Mouse (Mus musculus) heart, postnatal 36 days (tissue): Measurements from ENCODE around the gene Tmco4. TPM values are rescaled to one million over a fixed set of nuclear protein-coding genes. Genes with fewer than 3 reads are reported as not detected.

Source experiments
- DNase-seq, 2 experiments: peaks; one replicate each; pipeline ENCODE4 v3.0.0; 2021 to 2022
- intact Hi-C: fragments of 180-260 bp; cut with DNase I; formaldehyde crosslinking; loops from one replicate; pipeline ENCODE4 v1.15.1; 2025
- total RNA-seq, 2 experiments: library from RNA; stranded (reverse); gene quantifications; 2 replicates each; pipeline ENCODE4 v1.2.3; 2021

Tmco4 gene
- total RNA-seq, 2 experiments from 2014 or later = 8.4 to 10.0 TPM

DNA sequence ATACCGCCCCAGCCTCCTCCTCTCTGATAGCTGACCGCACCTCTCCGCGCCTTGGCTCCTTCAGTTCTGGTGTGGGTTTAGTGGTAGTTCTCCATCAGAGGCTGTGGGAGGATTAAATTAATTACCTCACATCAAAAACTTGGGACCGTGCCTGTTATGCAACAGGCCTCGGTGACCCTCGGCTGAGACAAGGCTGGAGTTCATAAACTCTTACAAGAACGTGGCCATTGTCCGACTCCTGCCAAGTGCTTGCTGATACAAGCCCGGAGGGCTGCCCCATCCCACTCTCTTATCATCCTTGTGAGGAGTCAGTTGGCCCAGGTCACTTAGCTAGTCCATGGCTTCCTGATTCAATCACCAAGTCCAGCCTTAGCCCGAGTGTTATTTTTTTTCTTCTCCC, 40.6 kb downstream of the Tmco4 start:
- DNase-seq = no peak

GRCm38 (mm10) chr4:139014793-139015192, 42.1 kb downstream of the Tmco4 start:
- intact Hi-C loops = no loop called here
- no peak for DNase-seq

More for the DNA sequence above, 40.6 kb downstream of the Tmco4 start:
- intact Hi-C loops = no loop called here

- no peak for DNase-seq
- intact Hi-C loops = no loop called here
Observed at GRCm38 (mm10) chr4:139018388-139018787, 45.7 kb downstream of the Tmco4 start.

DNA sequence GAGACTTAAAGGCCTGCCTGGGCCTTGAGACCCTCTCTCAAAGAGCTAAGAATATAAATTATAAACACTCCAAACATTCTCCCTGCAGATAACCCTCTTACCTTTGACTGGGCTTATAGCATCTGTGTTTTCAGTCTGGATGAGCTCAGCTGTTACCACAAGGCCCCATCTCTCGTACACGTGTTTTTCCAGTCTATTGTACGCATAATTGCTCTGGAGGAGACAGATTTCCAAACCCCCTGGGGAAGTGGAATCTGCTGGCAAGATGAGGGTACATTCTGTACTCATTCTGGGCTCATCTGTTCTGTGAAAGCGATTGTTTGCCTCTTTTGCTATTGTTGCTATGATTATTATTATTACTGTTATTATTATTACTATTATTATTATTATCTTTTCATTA, 46.3 kb downstream of the Tmco4 start:
- DNase-seq = no peak
- intact Hi-C loops = no loop called here

DNA sequence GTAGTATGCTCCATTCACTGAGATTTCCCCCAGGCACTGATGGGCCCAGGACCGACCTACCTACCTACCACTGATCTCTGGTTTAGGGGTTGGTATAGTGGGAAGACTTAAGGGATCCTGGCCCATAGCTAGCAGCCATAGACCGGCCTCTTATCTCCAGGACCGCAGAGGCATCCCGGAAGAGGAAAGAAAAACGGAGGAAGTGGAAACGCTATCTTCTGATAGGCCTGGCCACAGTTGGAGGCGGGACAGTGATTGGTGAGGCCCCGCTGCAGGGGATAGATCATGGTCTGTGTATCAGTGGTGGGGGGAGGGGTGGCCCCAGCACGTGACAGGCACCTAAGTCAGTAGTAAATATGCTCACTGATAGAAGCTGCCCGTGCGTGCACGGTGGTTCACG, 46.7 kb downstream of the Tmco4 start:
- DNase-seq = no peak
- intact Hi-C loops = no loop called here

DNA sequence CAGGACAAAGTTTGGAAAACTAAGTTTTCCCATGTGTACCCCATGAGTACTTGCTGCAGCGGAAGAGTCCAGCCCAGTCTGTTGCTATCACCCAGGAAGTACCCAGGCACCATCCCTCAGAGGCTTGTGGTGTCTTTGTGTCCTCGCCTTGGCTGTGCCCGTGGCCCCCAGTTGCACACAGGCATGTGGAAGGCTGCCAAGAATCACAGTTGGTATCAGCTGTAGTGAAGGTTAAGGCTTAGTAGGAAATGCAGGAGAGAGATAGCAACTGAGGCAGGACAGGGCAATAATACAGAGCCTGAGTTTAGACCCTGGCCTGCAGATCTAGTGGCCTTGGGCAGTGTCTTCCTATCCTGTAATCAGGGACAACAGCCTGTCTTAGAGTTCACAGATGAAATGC, 47.7 kb downstream of the Tmco4 start:
- DNase-seq = no peak
- intact Hi-C loops = no loop called here

DNA sequence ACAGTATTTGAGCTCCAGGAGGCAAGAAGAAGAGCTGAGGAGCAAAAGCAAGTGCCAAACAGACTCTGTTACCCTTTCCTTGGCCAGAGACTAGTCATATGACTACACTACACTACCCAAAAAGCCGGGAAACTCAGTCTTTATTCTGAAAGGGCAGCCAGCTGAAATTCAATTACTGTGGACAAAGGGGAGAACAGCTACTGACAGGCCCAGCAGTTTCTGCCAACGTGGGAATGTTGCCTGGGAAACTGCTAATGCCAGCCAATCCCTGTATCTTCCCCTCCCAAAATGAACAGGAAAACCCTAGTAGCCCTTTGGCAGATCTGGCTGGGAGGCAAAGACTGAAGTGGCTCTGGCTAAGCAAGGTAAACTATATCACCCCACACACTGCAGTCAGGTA, 51.7 kb downstream of the Tmco4 start:
- DNase-seq = no peak
- intact Hi-C loops = no loop called here

GRCm38 (mm10) chr4:139030675-139031074, 58.0 kb downstream of the Tmco4 start:
- intact Hi-C loops = no loop called here
- no peak for DNase-seq

DNA sequence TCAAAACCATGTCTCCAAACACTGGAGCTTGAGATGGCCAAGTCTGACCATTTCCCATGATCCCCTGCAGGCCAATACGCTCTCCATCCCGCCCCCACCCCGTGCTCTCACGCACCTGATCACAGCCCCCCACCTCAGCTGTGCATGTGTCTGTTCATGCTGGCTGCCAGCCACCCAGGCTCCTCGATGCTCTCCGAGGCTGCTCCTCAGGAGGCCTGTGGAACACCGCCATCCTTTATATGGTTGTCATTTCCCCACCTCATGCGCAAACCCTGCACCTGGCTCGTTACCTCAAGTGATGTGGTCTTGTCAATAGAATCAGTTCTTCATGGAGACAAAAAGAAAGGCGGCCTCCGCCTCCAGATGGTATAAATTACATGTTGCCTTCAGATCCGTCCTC, 59.8 kb downstream of the Tmco4 start:
- intact Hi-C loops = no loop called here
- DNase-seq = no peak

GRCm38 (mm10) chr4:139033263-139034009, 60.7 kb downstream of the Tmco4 start:
- no peak for DNase-seq
- intact Hi-C loops = no loop called here

- no peak for DNase-seq
- intact Hi-C loops = no loop called here
Observed at GRCm38 (mm10) chr4:139034010-139034367, 61.3 kb downstream of the Tmco4 start.

DNA sequence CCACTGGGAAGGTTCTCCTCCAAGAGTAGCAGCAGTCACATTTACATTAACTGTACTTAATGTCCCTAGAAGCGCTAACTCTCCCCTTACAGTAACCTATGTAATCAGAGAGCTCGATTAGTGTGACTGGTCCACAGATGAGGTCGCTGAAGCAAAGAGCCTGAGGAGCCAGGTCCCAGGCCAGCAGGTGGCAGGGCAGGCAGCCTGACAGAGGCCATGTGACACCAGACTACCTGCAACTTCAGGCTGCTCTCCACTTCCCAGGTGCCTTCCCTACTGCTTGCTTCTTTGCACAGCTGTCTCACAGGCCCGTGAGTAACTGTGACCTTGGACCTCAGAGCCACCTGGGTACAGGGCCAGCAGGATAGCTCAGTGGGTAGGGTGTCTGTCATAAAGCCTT, 61.9 kb downstream of the Tmco4 start:
- intact Hi-C loops = no loop called here

GRCm38 (mm10) chr4:139034942-139035341, 62.3 kb downstream of the Tmco4 start:
- no peak for DNase-seq
- intact Hi-C loops = no loop called here

More for the DNA sequence above, 61.9 kb downstream of the Tmco4 start:
- DNase-seq = no peak

DNA sequence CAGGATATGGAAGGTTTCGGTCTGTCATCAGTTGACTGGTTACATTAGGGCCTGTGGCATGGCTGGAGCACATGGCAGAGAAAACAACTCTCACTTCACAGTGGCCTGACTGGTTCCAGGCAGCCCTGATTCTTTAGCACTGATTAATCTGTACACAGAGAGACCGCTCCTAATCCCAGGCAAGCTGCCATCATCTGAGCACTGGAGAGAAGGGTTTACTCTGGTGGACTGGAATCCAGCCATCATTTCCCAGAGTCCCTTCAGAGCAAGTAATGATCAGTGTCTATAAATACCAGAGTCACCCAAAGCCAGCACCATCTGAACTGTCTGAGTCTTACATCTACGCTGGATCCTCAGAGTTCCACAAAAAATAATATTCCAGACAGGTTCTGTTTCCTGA, 63.1 kb downstream of the Tmco4 start:
- intact Hi-C loops = no loop called here
- peak in 1 of 2 experiments; percentile 22 for DNase-seq

- intact Hi-C loops = no loop called here
- DNase-seq = no peak
Observed at GRCm38 (mm10) chr4:139037795-139038607, 65.3 kb downstream of the Tmco4 start.

GRCm38 (mm10) chr4:139040084-139040839, 67.6 kb downstream of the Tmco4 start:
- DNase-seq = no peak
- intact Hi-C loops = no loop called here

- intact Hi-C loops = no loop called here
- no peak for DNase-seq
Observed at GRCm38 (mm10) chr4:139042611-139043010, 69.9 kb downstream of the Tmco4 start.

DNA sequence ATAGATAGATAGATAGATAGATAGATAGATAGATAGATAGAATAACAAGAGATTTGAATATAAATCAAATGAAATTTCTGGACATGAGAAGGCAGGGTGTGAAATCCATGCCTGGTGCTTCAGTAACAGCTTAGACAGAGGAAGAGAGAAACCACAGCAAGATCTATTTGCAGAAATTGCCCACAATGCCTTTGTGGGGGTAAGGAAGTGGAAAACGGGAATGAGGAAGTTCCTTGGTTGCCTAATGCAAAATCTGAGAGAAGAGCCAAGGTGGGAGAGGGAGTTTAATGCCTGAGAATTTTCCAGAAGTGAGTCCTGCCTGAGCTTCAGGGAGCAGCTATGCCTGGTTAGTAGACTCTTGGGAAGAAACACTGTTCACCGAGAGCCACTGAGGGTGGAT, 70.9 kb downstream of the Tmco4 start:
- no peak for DNase-seq
- intact Hi-C loops = no loop called here

- intact Hi-C loops = no loop called here
- DNase-seq = no peak
Observed at GRCm38 (mm10) chr4:139044566-139044965, 71.9 kb downstream of the Tmco4 start.

DNA sequence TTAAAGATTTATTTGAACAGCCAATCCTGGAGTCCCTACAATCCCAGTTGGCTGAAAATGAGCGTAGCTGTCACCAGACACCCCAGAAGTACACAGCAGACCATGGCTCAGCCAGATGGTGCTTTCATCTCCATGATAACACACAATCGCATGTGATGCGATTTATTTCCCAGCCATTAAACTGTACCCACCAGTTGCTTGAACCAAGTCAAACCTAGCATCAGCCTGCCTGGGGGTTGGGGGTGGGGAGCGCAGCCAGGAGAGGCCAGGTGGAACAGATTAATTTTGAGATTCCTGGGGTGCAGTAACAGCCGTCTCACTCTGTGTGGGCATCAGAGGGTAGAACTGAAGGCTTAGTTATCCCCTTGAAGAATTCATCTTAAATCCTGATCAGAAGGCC, 73.7 kb downstream of the Tmco4 start:
- intact Hi-C loops = no loop called here
- DNase-seq = no peak

DNA sequence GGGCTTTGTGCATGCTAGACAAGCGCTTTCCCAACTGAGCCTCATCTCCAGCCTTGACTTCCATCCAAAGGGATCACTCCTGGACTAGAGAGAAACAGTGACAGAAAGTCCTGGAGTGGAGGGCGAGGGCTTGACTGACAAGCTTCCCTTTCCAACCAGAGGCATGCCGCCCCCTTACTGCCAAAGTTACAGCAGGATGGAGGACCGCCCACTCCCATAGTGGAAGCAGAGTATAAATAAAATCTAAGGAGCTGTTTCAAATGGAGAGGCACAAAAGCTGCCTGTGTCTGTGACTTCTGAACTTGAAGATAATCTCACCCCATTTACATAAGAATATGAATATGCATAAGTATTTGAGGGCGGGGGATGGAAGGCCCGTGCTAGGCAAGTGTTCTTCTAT, 75.8 kb downstream of the Tmco4 start:
- intact Hi-C loops = no loop called here
- DNase-seq = no peak
